Mouse (Mus musculus) kidney, embryonic 14.5 days (tissue): ENCODE measurements at regions not wholly inside any gene's neighbourhood (a gene's known extent, or its start where the extent isn't known, plus 50 kb on each side); places are given as distances from the start of the nearest gene placed in this dataset.

Source experiments
- ATAC-seq: fragments of 200-750 bp; cut with Nextera tagmentation; 2 replicates; pipeline ENCODE4 v1.8.0; 2017; ENCODE audit warnings: moderate number of reproducible peaks, mild to moderate bottlenecking, moderate TSS enrichment, moderate library complexity; ENCODE audit not compliant: low FRiP score, low TSS enrichment
- H3K27ac ChIP-seq: fragments of 300-500 bp; sonication (generic); 2 replicates; pipeline ENCODE4 v1.5.1; 2014; ENCODE audit warnings: low read depth, mild to moderate bottlenecking, low read length, moderate library complexity, mixed read lengths
- H3K27me3 ChIP-seq: fragments of 300-500 bp; sonication (generic); 2 replicates; pipeline ENCODE4 v1.6.1; 2014; ENCODE audit warnings: mild to moderate bottlenecking, low read length; ENCODE audit not compliant: control insufficient read depth, insufficient read depth
- H3K36me3 ChIP-seq: fragments of 300-500 bp; sonication (generic); 2 replicates; pipeline ENCODE4 v1.6.1; 2014; ENCODE audit warnings: low read length, mixed read lengths; ENCODE audit not compliant: control insufficient read depth, insufficient read depth
- H3K4me1 ChIP-seq: fragments of 300-500 bp; sonication (generic); 2 replicates; pipeline ENCODE4 v1.6.1; 2014; ENCODE audit warnings: low read length, mixed read lengths; ENCODE audit not compliant: control insufficient read depth, insufficient read depth
- H3K4me2 ChIP-seq: fragments of 300-500 bp; sonication (generic); replicated peaks from 2 replicates; pipeline ENCODE4 v1.6.1; 2014; ENCODE audit warnings: low read depth, mild to moderate bottlenecking, low read length
- H3K4me3 ChIP-seq: fragments of 300-500 bp; sonication (generic); 2 replicates; pipeline ENCODE4 v1.5.1; 2014; ENCODE audit warnings: mild to moderate bottlenecking, low read length
- H3K9ac ChIP-seq: fragments of 300-500 bp; sonication (generic); 2 replicates; pipeline ENCODE4 v1.6.1; 2014; ENCODE audit warnings: low read depth, mild to moderate bottlenecking, low read length, moderate library complexity
- H3K9me3 ChIP-seq: fragments of 300-500 bp; sonication (generic); 2 replicates; pipeline ENCODE4 v1.6.1; 2016; ENCODE audit warnings: low read length; ENCODE audit not compliant: control insufficient read depth
- WGBS: fragments of 180-500 bp; shearing (Covaris S2); extraction: QIAGEN DNeasy Blood & Tissue Kit; methylation state at CpG from one replicate; pipeline ENCODE4 v1.1.7; 2014; 5-methylcytosine and 5-hydroxymethylcytosine counted together

GRCm38 (mm10) chr3:102263326-102263725 is 58.8 kb upstream of the Vangl1 start:
- no peak overlapping the region for H3K4me2 ChIP-seq

GRCm38 (mm10) chr3:102262665-102263064 is 58.2 kb upstream of the Vangl1 start:
- no peak for ATAC-seq
- no peak overlapping the region for H3K9ac ChIP-seq
- H3K4me1 ChIP-seq: no peaks in the 10 kb centered on the region
- H3K4me2 ChIP-seq: no peak overlapping the region
- 0 out of 2 replicates have a peak, but pooled peaks cover 2% of the 10 kb centered on the region for H3K27me3 ChIP-seq
- H3K9me3 ChIP-seq: no peaks in the 10 kb centered on the region
- WGBS: 47% methylated on average over 8 of the region's 8 CpGs
- no peak overlapping the region for H3K4me3 ChIP-seq
- no peaks in the 10 kb centered on the region for H3K36me3 ChIP-seq
- H3K27ac ChIP-seq: no peak overlapping the region

More at GRCm38 (mm10) chr3:102263326-102263725, 58.8 kb upstream of the Vangl1 start:
- 74% methylated on average over 9 of the region's 9 CpGs for WGBS
- Histone ChIP-seq H3K9me3 (no peaks in the 10 kb centered on the region), H3K27me3 (0 out of 2 replicates have a peak, but pooled peaks cover 2% of the 10 kb centered on the region), H3K9ac (no peak overlapping the region), H3K36me3 (no peaks in the 10 kb centered on the region), H3K27ac (no peak overlapping the region), H3K4me3 (no peak overlapping the region), H3K4me1 (no peaks in the 10 kb centered on the region)
- ATAC-seq: no peak

DNA sequence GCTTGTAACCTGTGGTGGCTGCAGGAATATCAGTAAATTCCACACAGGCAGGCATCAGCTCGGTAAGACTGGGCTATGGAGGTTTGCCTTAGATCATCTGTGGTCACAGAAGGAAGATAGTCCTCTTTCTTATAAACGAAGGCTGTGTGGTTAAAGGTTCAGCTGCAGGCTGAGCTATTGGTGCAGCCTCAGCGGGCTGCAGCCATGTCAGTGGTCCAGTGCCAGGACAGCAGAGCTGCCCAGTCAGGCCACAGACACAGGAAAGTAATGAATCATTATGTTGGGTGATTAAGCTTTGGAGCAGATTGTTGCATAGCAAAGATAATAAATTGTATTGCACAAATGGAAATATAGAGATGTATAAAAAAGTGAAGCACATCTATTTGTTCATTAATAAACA is 57.0 kb upstream of the Vangl1 start:
- ATAC-seq: no peak
- Histone ChIP-seq H3K4me2 (no peak overlapping the region), H3K36me3 (no peaks in the 10 kb centered on the region), H3K4me3 (no peak overlapping the region), H3K9me3 (no peaks in the 10 kb centered on the region), H3K4me1 (no peaks in the 10 kb centered on the region), H3K27me3 (0 out of 2 replicates have a peak, but pooled peaks cover 2% of the 10 kb centered on the region), H3K27ac (no peak overlapping the region), H3K9ac (no peak overlapping the region)
- 81% methylated on average over 3 of the region's 3 CpGs for WGBS
